Mouse (Mus musculus) heart, adult 2 months (tissue): ENCODE measurements around the gene Smchd1. TPM values are rescaled to one million over a fixed set of nuclear protein-coding genes. Genes with fewer than 3 reads are reported as not detected.

Experiments used
- DNase-seq, 2 experiments: peaks; one replicate each; pipeline ENCODE4 v3.0.0; 2021
- H3K27ac ChIP-seq: fragments of 200-600 bp; 2 replicates; pipeline ENCODE4 v1.8.1; 2022
- H3K27me3 ChIP-seq: fragments of 200-500 bp; 2 replicates; pipeline ENCODE4 v1.6.1; 2012; ENCODE audit warnings: mild to moderate bottlenecking, low read length, inconsistent platforms, mixed read lengths; ENCODE audit not compliant: control insufficient read depth, insufficient read depth
- H3K36me3 ChIP-seq: fragments of 200-500 bp; 2 replicates; pipeline ENCODE4 v1.6.1; 2012; ENCODE audit warnings: low read length, inconsistent platforms; ENCODE audit not compliant: control insufficient read depth, insufficient read depth
- H3K4me1 ChIP-seq: fragments of 200-500 bp; 2 replicates; pipeline ENCODE4 v1.6.1; 2011; ENCODE audit warnings: low read length; ENCODE audit not compliant: control insufficient read depth, insufficient read depth
- H3K4me3 ChIP-seq: fragments of 200-600 bp; 2 replicates; pipeline ENCODE4 v1.8.1; 2022
- H3K79me2 ChIP-seq: fragments of 200-500 bp; replicated peaks from 2 replicates; pipeline ENCODE4 v1.6.1; 2012; ENCODE audit warnings: mild to moderate bottlenecking, inconsistent platforms, low read length, moderate library complexity, mixed read lengths; ENCODE audit not compliant: control insufficient read depth, insufficient read depth
- H3K9ac ChIP-seq: fragments of 200-500 bp; 2 replicates; pipeline ENCODE4 v1.6.1; 2012; ENCODE audit warnings: low read depth, mild to moderate bottlenecking, control low read depth, inconsistent platforms, low read length, mixed read lengths
- CTCF ChIP-seq: fragments of 200-600 bp; IDR thresholded peaks from 2 replicates; pipeline ENCODE4 v1.8.1; 2022; ENCODE audit warnings: antibody characterized with exemption, mild to moderate bottlenecking, moderate library complexity
- EP300 ChIP-seq: fragments of 200-500 bp; IDR thresholded peaks from 2 replicates; pipeline ENCODE4 v1.6.1; 2011; ENCODE audit warnings: low read depth, low read length, control low read depth; ENCODE audit not compliant: insufficient read depth
- POLR2A ChIP-seq: fragments of 200-500 bp; IDR thresholded peaks from 2 replicates; pipeline ENCODE4 v1.6.1; 2011; ENCODE audit warnings: mild to moderate bottlenecking, low read depth, low read length, control low read depth; ENCODE audit not compliant: insufficient read depth
- WGBS: fragments of 180-500 bp; shearing (Covaris S2); methylation state at CpG from one replicate; pipeline ENCODE4 v1.1.7; 2018; 5-methylcytosine and 5-hydroxymethylcytosine counted together
- intact Hi-C: fragments of 180-260 bp; cut with DNase I; formaldehyde crosslinking; loops from one replicate; pipeline ENCODE4 v1.15.1; 2025
- polyA plus RNA-seq: library from polyadenylated mRNA; depleted of rRNA; stranded (reverse); fragments of >200 nt; gene quantifications from 2 replicates; pipeline ENCODE4 v1.2.3, GENCODE M21; 2012
- total RNA-seq, 2 experiments: library from RNA; stranded (reverse); gene quantifications; 2 replicates each; pipeline ENCODE4 v1.2.3; 2021

Smchd1 gene
- total and polyA plus RNA-seq, 3 experiments: 4.9 to 18.6 (median 16.6) TPM

DNA sequence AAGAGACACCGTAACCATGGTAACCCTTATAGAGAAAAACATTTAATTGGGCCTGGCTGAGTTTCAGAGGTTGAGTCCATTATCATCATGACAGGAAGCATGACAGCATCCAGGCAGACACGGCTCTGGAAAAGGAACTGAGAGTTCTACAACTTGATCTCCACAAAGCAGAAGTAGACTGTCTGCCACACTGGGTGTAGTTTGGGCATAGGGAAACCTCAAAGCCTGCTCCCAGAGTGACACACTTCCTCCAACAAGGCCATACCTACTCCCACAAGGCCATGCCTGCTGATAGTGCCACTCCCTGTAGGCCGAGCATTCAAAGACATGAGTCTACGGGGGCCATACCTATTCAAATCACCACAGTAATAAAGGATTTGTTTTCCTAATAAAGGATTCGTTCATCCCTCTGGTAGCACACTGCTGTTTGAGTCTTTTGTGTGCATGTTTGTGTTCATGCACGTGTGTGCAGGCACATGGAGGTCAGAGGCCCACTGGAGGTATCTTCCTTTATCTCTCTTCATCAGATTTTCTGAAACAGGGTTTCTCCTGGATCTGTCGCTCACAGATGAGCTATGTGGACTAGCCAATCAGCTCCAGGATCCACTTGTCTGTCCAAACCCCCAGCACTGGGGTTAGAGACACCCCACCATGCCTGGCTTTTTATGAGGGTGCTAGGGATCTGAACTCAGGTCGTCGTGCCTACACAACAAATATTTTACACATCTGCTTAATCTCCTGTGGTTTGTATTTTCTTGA, 14.7 kb upstream of the Smchd1 start:
- no peaks in the 10 kb centered on the region for H3K27me3 ChIP-seq
- H3K79me2 ChIP-seq: no peaks in the 10 kb centered on the region
- 81% methylated on average over 9 of the region's 9 CpGs for WGBS
- peaks cover 4% of the 10 kb centered on the region for H3K4me1 ChIP-seq
- no peaks in the 10 kb centered on the region for H3K36me3 ChIP-seq
- no peak for TF ChIP-seq EP300
- no peak for TF ChIP-seq CTCF
- no peak for TF ChIP-seq POLR2A
- H3K27ac ChIP-seq: no peak overlapping the region
- no peak for DNase-seq
- no peak overlapping the region for H3K9ac ChIP-seq
- no peak overlapping the region for H3K4me3 ChIP-seq
- intact Hi-C loops: no loop called here

DNA sequence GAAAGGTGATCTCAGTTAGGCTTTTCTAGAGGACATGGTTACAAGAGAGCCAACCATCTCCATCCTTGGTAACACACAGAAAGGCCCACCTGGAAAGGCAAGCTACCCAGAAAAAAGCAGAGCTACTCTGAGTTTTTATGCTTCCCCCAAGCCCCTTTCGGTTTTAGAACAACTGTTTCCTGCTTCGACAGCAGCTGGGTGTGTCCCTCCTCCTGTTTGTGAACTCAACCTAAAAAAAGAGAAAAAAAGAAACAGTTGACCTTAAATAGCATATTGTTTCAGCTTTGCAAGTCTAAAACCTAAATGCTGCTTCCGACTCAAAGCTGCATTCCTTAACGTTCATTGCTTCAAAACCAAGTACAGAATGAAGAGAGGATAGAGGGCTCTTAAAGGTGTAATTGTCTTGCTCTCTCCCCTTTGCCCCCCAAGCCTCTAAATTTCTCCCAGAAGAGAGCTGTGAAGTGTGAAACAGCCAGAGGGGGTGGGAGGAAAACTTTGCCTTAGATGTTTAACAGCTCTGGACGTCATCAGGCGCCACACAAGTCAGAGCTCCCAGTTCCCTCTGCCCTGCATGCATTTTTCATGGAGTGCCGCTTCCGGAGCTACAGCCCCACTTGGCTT, 11.2 kb upstream of the Smchd1 start:
- no peaks in the 10 kb centered on the region for H3K36me3 ChIP-seq
- intact Hi-C loops: no loop called here
- peak overlapping the region; percentile 40 for H3K9ac ChIP-seq
- peak overlapping the region; percentile 81 for H3K27ac ChIP-seq
- peaks cover 4% of the 10 kb centered on the region for H3K4me1 ChIP-seq
- 23% methylated on average over 8 of the region's 8 CpGs for WGBS
- DNase-seq: peak; percentile 45 to 50
- peak overlapping the region; percentile 44 for H3K4me3 ChIP-seq
- H3K27me3 ChIP-seq: no peaks in the 10 kb centered on the region
- TF ChIP-seq CTCF (no peak), EP300 (no peak), POLR2A (0 out of 2 replicates have a peak, but pooled peaks have one; percentile 39)
- H3K79me2 ChIP-seq: no peaks in the 10 kb centered on the region

DNA sequence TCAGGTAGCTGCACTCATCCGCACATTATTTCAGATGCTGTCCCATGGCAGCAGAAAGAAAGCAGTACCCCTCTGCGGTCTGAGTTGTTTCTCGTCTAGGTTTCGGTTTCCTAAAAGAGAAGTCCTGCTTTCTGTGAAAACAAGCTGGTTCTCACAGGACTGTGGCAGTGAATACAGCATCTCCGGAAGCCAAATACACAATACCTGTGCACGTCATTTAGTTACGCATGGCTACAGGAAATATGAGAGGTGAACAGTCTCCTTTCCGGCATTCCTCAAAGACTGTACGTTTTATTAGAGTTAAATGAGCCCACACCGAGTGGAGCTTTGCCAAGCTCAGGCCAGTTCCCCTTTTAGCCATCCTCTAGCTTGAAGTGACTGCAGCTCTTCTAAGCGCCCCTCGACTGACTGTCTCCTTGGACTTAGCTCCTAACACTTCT, 10.7 kb upstream of the Smchd1 start:
- Histone ChIP-seq H3K36me3 (no peaks in the 10 kb centered on the region), H3K27ac (peak overlapping the region; percentile 81), H3K9ac (peak overlapping the region; percentile 40), H3K27me3 (no peaks in the 10 kb centered on the region), H3K4me3 (peak overlapping the region; percentile 44), H3K79me2 (no peaks in the 10 kb centered on the region), H3K4me1 (peaks cover 4% of the 10 kb centered on the region)
- no peak for TF ChIP-seq CTCF
- TF ChIP-seq POLR2A: no peak; the same call in 1 of the 2 replicates
- TF ChIP-seq EP300: no peak
- DNase-seq: peak; percentile 45 to 68
- intact Hi-C loops: no loop called here
- 34% methylated on average over 12 of the region's 12 CpGs for WGBS

DNA sequence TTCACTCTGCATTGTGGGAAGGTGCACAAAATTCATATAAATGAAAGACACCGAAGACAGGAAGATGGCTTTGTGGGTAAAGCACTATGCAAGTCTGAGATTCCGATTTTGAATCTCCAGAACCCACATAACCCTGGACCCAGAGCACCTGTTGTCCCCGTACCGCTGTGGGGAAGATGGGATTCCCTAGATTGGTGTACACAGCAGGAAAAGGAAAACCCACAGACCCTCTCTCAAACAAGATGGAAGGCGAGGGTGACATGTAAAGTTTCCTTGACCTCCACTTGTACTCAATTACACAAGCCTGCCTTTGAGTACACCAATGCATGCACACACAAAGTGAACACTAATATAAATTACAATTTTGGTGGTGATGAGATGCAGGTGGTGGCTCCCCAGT, 9.6 kb upstream of the Smchd1 start:
- H3K4me1 ChIP-seq: peaks cover 4% of the 10 kb centered on the region
- no peak for DNase-seq
- intact Hi-C loops: loop anchor here (1.0 kb wide), 1 partner anchor 9 kb away; the partner anchor contains the start of gene Smchd1
- WGBS: 90% methylated on average over 5 of the region's 5 CpGs
- H3K27me3 ChIP-seq: no peaks in the 10 kb centered on the region
- H3K4me3 ChIP-seq: no peak overlapping the region
- peak overlapping the region; percentile 81; the same call in 1 of the 2 replicates for H3K27ac ChIP-seq
- H3K36me3 ChIP-seq: no peaks in the 10 kb centered on the region
- TF ChIP-seq POLR2A (no peak), CTCF (no peak), EP300 (no peak)
- no peak overlapping the region for H3K9ac ChIP-seq
- H3K79me2 ChIP-seq: no peaks in the 10 kb centered on the region

DNA sequence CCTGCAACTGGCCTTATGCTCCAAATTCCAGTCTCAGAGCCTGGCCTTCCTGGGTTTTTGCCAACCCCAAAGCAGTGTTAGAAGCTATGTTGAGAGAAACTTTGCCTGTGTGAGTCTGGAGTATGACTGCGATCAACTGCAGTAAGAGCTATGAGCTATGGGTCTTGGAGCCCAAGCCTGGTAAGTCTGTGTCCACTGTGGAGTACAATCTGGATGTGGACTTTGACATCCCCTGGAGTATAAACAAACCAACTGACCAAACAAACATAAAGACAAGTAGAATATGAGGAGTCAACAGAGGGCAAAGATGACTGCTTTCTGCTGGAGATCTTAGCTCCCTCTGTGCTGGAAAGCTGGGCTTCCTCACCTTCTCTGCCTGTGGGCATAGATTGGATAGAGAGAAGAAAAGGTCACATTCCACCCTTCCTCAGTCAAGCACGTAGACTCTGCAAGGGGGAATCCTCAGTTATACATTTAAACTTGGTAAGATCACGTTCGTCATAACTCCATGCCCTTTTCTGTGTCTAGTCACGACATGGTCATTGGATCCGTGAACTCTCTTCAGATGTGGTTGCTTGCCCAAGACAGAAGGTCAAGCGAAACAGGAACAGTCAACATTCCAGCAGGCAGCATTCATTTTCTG, 8.4 kb upstream of the Smchd1 start:
- Histone ChIP-seq H3K9ac (no peak overlapping the region), H3K27ac (no peak overlapping the region), H3K4me1 (peaks cover 4% of the 10 kb centered on the region), H3K27me3 (no peaks in the 10 kb centered on the region), H3K4me3 (no peak overlapping the region), H3K79me2 (no peaks in the 10 kb centered on the region), H3K36me3 (no peaks in the 10 kb centered on the region)
- intact Hi-C loops: loop anchor here (1.0 kb wide), 1 partner anchor 8 kb away; the partner anchor contains the start of gene Smchd1
- no peak for TF ChIP-seq CTCF
- TF ChIP-seq POLR2A: no peak
- no peak for TF ChIP-seq EP300
- DNase-seq: no peak
- 87% methylated on average over 7 of the region's 7 CpGs for WGBS
